Mouse (Mus musculus) liver, adult (tissue): ENCODE measurements around the gene Pdlim7.

Experiments
- GATA4 ChIP-seq: IDR thresholded peaks from 2 replicates; pipeline ENCODE4 v1.6.1; 2014; ENCODE audit warnings: mild to moderate bottlenecking, low read length; ENCODE audit not compliant: insufficient replicate concordance

Gene Pdlim7

DNA sequence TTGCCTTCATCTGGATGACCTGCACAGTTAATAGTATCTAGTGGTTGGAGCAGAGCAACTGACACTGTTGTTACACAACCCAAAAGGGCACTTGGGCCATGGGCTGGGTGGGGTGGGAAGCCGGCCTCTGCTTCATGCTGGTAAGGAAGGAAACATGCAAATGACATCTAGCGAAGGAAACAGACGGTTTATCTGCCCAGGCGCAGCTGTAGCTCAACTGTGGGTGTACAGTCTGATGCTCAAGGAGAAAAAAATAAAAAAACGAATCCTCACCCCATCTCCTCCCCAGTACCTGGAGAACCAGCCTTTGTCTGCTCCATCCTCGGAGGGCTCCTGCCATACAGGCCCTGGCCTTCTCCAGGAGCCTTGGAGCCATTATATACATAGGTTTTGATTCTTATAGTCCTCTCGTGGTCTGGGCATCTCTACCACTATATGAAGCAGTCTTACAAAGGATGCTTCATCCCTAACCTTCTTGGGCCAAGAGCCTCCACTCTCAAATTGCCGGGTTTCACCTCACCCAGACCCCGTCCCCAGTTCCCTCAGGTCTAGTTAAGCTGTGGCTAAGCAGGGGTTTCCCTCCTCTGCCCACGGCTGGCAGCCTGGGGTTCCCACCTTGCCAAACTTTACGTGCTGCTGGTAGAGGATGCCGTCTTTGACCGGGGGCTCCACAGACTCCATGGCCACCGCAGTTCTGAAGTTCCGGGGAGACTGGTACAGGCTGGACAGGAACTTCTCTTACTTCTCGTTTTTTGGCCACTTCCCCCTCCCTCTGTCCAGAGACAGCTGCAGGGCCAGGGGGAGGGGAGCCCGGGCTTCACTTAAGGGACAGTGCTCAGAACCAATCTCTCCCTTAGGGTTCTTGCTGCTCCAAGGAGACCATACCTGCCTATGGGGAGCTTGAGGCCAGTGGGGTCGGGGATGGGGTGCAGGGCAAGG, 14.6 kb upstream of the Pdlim7 start:
- no peak for TF ChIP-seq GATA4

- TF ChIP-seq GATA4, result no peak
These were observed 13.7 kb upstream of the Pdlim7 start for GRCm38 (mm10) chr13:55527212-55527611.

- no peak for TF ChIP-seq GATA4
These were observed 12.5 kb upstream of the Pdlim7 start for GRCm38 (mm10) chr13:55525733-55526553.

GRCm38 (mm10) chr13:55523951-55524600, 10.6 kb upstream of the Pdlim7 start:
- no peak; the same call in 1 of the 2 replicates for TF ChIP-seq GATA4

DNA sequence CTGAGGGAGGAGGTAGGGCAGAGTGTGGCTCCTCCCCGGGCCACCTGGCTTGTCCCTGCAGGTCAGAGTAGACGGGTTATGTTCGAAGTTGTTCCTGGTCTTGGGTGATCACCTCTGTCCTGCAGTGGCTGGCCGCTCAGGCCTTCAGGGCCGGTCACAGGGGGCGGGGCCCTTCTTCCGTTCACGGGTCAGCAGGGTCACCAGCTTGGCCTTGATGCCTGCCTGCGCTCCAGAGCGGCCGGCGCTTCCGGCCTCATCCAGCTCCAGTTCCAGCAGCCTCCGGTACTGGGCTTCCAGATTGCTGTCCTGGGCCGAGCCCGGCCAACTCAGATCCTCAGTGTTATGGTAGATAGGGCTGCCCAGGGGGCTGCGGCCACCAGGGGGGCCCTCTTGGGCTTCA, 9.8 kb upstream of the Pdlim7 start:
- peak; percentile 40; the same call in 1 of the 2 replicates for TF ChIP-seq GATA4

DNA sequence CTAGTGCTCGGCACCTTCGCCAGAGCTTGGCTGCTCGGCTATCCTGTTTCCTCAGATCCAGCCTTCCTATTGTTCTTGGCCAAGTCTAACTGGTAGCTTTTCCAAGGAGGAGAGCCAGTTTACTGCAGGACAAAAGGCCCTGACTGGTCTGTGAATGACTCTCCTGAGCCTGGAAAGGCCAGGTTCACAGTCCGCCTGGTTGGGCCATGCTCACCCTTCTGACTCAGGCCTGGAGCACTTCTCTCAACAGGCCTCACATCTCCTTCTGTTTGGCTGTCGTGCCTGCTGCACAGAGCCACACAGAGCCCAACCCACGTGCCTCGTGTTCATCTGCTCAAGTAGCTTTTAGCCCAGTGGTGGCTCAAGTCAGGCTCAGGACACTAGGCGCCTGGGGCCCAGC, 9.3 kb upstream of the Pdlim7 start:
- no peak for TF ChIP-seq GATA4

DNA sequence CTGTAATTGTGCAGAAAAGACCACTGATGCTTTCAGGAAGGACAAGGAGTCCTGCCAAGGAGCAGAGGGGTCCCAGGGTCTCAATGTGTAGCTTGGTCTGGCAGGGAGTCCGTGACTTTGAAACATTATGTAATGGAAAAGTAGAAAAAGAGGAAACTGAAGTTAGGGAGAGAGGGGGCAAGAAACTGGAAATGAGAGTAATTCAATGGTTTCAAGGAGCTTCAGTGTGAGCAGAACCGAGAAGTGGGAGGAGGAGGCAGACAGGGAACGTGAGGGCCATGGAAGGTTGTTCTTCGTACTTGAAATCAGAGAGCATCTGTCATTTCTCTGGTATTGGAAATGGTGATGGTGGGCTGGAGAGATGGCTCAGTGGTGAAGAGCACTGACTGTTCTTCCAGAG, 6.1 kb upstream of the Pdlim7 start:
- no peak for TF ChIP-seq GATA4

- TF ChIP-seq GATA4, result no peak
These were observed 3.5 kb upstream of the Pdlim7 start for GRCm38 (mm10) chr13:55516955-55517354.

GRCm38 (mm10) chr13:55513828-55514227, 352 bp upstream of the Pdlim7 start:
- no peak for TF ChIP-seq GATA4

- no peak for TF ChIP-seq GATA4
These were observed 971 bp downstream of the Pdlim7 start for GRCm38 (mm10) chr13:55512379-55513031.

- no peak for TF ChIP-seq GATA4
These were observed 2.0 kb downstream of the Pdlim7 start for GRCm38 (mm10) chr13:55511492-55511861.

- TF ChIP-seq GATA4, result peak; percentile 50; the same call in 1 of the 2 replicates
These were observed 2.6 kb downstream of the Pdlim7 start for GRCm38 (mm10) chr13:55510668-55511491.

DNA sequence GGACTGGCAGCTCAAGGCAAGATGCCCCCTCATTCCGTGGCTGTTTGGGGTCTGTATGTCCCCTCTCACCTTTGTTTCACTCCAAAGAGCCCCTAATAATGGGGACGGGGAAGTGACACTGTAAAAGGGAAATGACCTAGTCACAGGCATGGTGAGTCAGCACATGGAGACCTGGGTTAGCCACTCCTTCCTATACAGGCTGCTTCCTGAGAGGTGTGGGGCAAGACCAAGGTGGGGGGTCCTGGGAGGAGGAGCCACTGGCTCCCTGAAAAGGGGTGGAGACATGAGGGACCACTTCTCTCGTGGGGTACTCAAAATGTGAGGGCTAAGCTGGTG, 3.2 kb downstream of the Pdlim7 start:
- no peak for TF ChIP-seq GATA4

- TF ChIP-seq GATA4, result no peak
These were observed 4.9 kb downstream of the Pdlim7 start for GRCm38 (mm10) chr13:55508531-55508930.
